Mouse (Mus musculus): ENCODE results near the gene Borcs8.

Borcs8 gene

GRCm38 (mm10) chr8:70134931-70135330 is 4.4 kb upstream of the Borcs8 start:
- DNase-seq: no peak

GRCm38 (mm10) chr8:70136591-70136990 is 2.7 kb upstream of the Borcs8 start:
- no peak for DNase-seq

GRCm38 (mm10) chr8:70137890-70138289 is 1.4 kb upstream of the Borcs8 start:
- no peak for DNase-seq

- DNase-seq: no peak
These were observed 682 bp downstream of the Borcs8 start for GRCm38 (mm10) chr8:70139981-70140380.

GRCm38 (mm10) chr8:70147678-70148607 is 8.6 kb downstream of the Borcs8 start:
- peak; percentile 44 for DNase-seq

GRCm38 (mm10) chr8:70150158-70150557 is 10.9 kb downstream of the Borcs8 start:
- DNase-seq: no peak

- peak; percentile 83 for DNase-seq
These were observed 13.4 kb downstream of the Borcs8 start for GRCm38 (mm10) chr8:70152537-70153257.

GRCm38 (mm10) chr8:70157240-70157800 is 18.0 kb downstream of the Borcs8 start:
- no peak for DNase-seq

- peak; percentile 92 for DNase-seq
These were observed 19.0 kb downstream of the Borcs8 start for GRCm38 (mm10) chr8:70158069-70158853.

GRCm38 (mm10) chr8:70159211-70159610 is 19.9 kb downstream of the Borcs8 start:
- no peak for DNase-seq

- peak; percentile 55 for DNase-seq
These were observed 20.7 kb downstream of the Borcs8 start for GRCm38 (mm10) chr8:70160015-70160414.

- no peak for DNase-seq
These were observed 24.0 kb downstream of the Borcs8 start for GRCm38 (mm10) chr8:70163316-70163715.

GRCm38 (mm10) chr8:70166504-70167110 is 27.3 kb downstream of the Borcs8 start:
- peak; percentile 86 for DNase-seq

- no peak for DNase-seq
These were observed 30.8 kb downstream of the Borcs8 start for GRCm38 (mm10) chr8:70170116-70170515.

GRCm38 (mm10) chr8:70170748-70171147 is 31.4 kb downstream of the Borcs8 start:
- no peak for DNase-seq

GRCm38 (mm10) chr8:70171240-70171639 is 31.9 kb downstream of the Borcs8 start:
- no peak for DNase-seq

- peak; percentile 89 for DNase-seq
These were observed 32.9 kb downstream of the Borcs8 start, which contains the start of gene Tmem161a for GRCm38 (mm10) chr8:70172043-70172681. TSS of gene Tmem161a (plus strand) at chr8:70172356.

GRCm38 (mm10) chr8:70173320-70173719 is 34.0 kb downstream of the Borcs8 start:
- DNase-seq: no peak

GRCm38 (mm10) chr8:70174079-70174478 is 34.8 kb downstream of the Borcs8 start:
- no peak for DNase-seq

GRCm38 (mm10) chr8:70178231-70178630 is 38.9 kb downstream of the Borcs8 start:
- no peak for DNase-seq

GRCm38 (mm10) chr8:70179082-70179481 is 39.8 kb downstream of the Borcs8 start:
- DNase-seq: no peak
